Mouse (Mus musculus) MEL (cell line): ENCODE data around the gene Lcmt2.

Source experiments
- CHD1 ChIP-seq: IDR thresholded peaks from 2 replicates; pipeline ENCODE4 v1.6.1; 2012; ENCODE audit warnings: low read depth, mild to moderate bottlenecking, inconsistent platforms, low read length, improper control_type of control experiment
- CTCF ChIP-seq, 3 experiments: IDR thresholded peaks in 2 of 3; conservative IDR thresholded peaks in 1 of 3; 2 replicates each; pipeline ENCODE4 v1.5.1; 2011 to 2012; ENCODE audit warnings: low read length in 3 of 3, low read depth in 2 of 3, mild to moderate bottlenecking in 2 of 3, improper control_type of control experiment in 1 of 3, inconsistent platforms in 1 of 3, mixed read lengths in 1 of 3, moderate library complexity in 1 of 3; ENCODE audit not compliant: control insufficient read depth in 1 of 3, insufficient read depth in 1 of 3, poor library complexity in 1 of 3, severe bottlenecking in 1 of 3
- E2F4 ChIP-seq: IDR thresholded peaks from 2 replicates; pipeline ENCODE4 v1.6.1; 2011; ENCODE audit warnings: low read depth, low read length, improper control_type of control experiment, borderline replicate concordance
- EP300 ChIP-seq, 2 experiments: IDR thresholded peaks; 2 replicates each; pipeline ENCODE4 v1.6.1; 2011; ENCODE audit warnings: improper control_type of control experiment in 2 of 2, low read length in 2 of 2, low read depth in 1 of 2, mild to moderate bottlenecking in 1 of 2
- GATA1 ChIP-seq: IDR thresholded peaks from 2 replicates; pipeline ENCODE4 v1.6.1; 2011; ENCODE audit warnings: low read depth, low read length, improper control_type of control experiment
- HCFC1 ChIP-seq: IDR thresholded peaks from 2 replicates; pipeline ENCODE4 v1.6.1; 2012; ENCODE audit warnings: low read depth, mild to moderate bottlenecking, inconsistent platforms, low read length, improper control_type of control experiment, moderate library complexity
- MEF2A ChIP-seq: IDR thresholded peaks from 2 replicates; pipeline ENCODE4 v1.6.1; 2014; ENCODE audit warnings: low read depth, mild to moderate bottlenecking, inconsistent platforms, low read length, improper control_type of control experiment; ENCODE audit not compliant: poor library complexity, insufficient replicate concordance, severe bottlenecking; ENCODE audit errors: extremely low read depth
- MXI1 ChIP-seq: IDR thresholded peaks from 2 replicates; pipeline ENCODE4 v1.6.1; 2011; ENCODE audit warnings: mild to moderate bottlenecking, low read depth, low read length, improper control_type of control experiment
- POLR2A ChIP-seq, 2 experiments: IDR thresholded peaks; 2 replicates each; pipeline ENCODE4 v1.6.1; 2011 to 2012; ENCODE audit warnings: low read length in 2 of 2, mild to moderate bottlenecking in 2 of 2, control low read depth in 1 of 2, improper control_type of control experiment in 1 of 2, low read depth in 1 of 2, moderate library complexity in 1 of 2; ENCODE audit not compliant: control insufficient read depth in 1 of 2, insufficient read depth in 1 of 2, poor library complexity in 1 of 2
- TAL1 ChIP-seq: IDR thresholded peaks from 2 replicates; pipeline ENCODE4 v1.6.1; 2012; ENCODE audit warnings: mild to moderate bottlenecking, inconsistent platforms, low read length, moderate library complexity, mixed read lengths
- UBTF ChIP-seq: IDR thresholded peaks from 2 replicates; pipeline ENCODE4 v1.6.1; 2012; ENCODE audit warnings: low read depth, mild to moderate bottlenecking, inconsistent platforms, low read length, improper control_type of control experiment, moderate library complexity, borderline replicate concordance; ENCODE audit not compliant: insufficient read depth

DNA sequence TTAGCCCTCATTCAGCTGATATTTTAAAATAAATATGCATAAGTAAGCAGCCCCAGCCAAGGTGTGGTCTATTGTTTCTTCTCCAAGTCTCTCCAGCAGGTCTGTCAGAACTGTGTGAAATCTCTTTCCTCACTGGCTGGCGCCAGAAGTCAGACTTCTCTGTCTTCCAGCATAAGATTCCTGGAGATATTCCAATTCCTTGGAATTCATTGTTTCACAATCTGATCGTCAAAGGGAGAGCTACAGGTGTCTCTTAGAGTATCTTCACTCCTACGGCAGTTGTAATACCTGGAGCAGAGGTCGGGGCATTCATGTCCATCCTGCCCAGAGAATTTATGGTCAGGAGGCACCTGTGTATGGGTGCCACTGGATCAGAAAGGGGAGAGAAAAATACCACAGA lies 50.7 kb downstream of the Lcmt2 start:
- TF ChIP-seq MEF2A (no peak), CTCF (IDR thresholded peaks at IDR 0.05 in 2 of 3, conservative IDR thresholded peaks at IDR 0.05 in 1 of 3; ENCODE audit: control insufficient read depth in 1 of 3, insufficient read depth in 1 of 3, low read depth in 2 of 3, low read length in 3 of 3, poor library complexity in 1 of 3, severe bottlenecking in 1 of 3) (no peak), UBTF (no peak), CHD1 (no peak), MXI1 (no peak), GATA1 (no peak), HCFC1 (no peak), POLR2A (IDR thresholded peaks at IDR 0.05; ENCODE audit: control insufficient read depth in 1 of 2, insufficient read depth in 1 of 2, low read depth in 1 of 2, low read length in 2 of 2, poor library complexity in 1 of 2) (no peak), EP300 (IDR thresholded peaks at IDR 0.05; ENCODE audit: low read depth in 1 of 2, low read length in 2 of 2) (no peak), E2F4 (no peak), TAL1 (no peak)
